Mouse (Mus musculus): ENCODE data around the gene Numa1.

- no peak for TF ChIP-seq POLR2A (IDR thresholded peaks at IDR 0.05; ENCODE audit: borderline replicate concordance, insufficient read depth, low read length)
- no peak for TF ChIP-seq CTCF (IDR thresholded peaks at IDR 0.05; ENCODE audit: borderline replicate concordance, insufficient read depth, low read depth, low read length)
Measured at GRCm38 (mm10) chr7:101932551-101932950, 1.4 kb upstream of the Numa1 start.
